Mouse (Mus musculus): ENCODE data around the gene Nhlrc2. TPM values are rescaled to one million over a fixed set of nuclear protein-coding genes. Genes with fewer than 3 reads are reported as not detected.

The Nhlrc2 gene
- polyA plus RNA-seq, 1 experiment: 1.3 TPM

- Histone ChIP-seq H3K4me3 (replicated peaks) (no peak overlapping the region), H3K9me3 (ENCODE audit: control insufficient read depth, low read length) (no peaks in the 10 kb centered on the region), H3K27me3 (ENCODE audit: control insufficient read depth) (no peaks in the 10 kb centered on the region), H3K4me1 (ENCODE audit: control insufficient read depth) (no peaks in the 10 kb centered on the region), H3K36me3 (ENCODE audit: control insufficient read depth) (peaks cover 50% of the 10 kb centered on the region)
- TF ChIP-seq GATA1 (IDR thresholded peaks at IDR 0.05; ENCODE audit: low read length) (no peak), TAL1 (IDR thresholded peaks at IDR 0.05; ENCODE audit: low read length) (no peak)
These were observed 52.7 kb downstream of the Nhlrc2 start for GRCm38 (mm10) chr19:56600797-56601196.

GRCm38 (mm10) chr19:56601901-56602347 lies 53.9 kb downstream of the Nhlrc2 start:
- TF ChIP-seq GATA1 (IDR thresholded peaks at IDR 0.05; ENCODE audit: low read length) (no peak), TAL1 (IDR thresholded peaks at IDR 0.05; ENCODE audit: low read length) (no peak)

GRCm38 (mm10) chr19:56608946-56609345 lies 60.9 kb downstream of the Nhlrc2 start:
- no peaks in the 10 kb centered on the region for H3K27me3 ChIP-seq (ENCODE audit: control insufficient read depth)
- no peak overlapping the region for H3K4me3 ChIP-seq (replicated peaks)
- TF ChIP-seq GATA1 (IDR thresholded peaks at IDR 0.05; ENCODE audit: low read length): no peak
- no peak for TF ChIP-seq TAL1 (IDR thresholded peaks at IDR 0.05; ENCODE audit: low read length)
- no peaks in the 10 kb centered on the region for H3K9me3 ChIP-seq (ENCODE audit: control insufficient read depth, low read length)
- no peaks in the 10 kb centered on the region for H3K4me1 ChIP-seq (ENCODE audit: control insufficient read depth)
- H3K36me3 ChIP-seq (ENCODE audit: control insufficient read depth): no peaks in the 10 kb centered on the region

More at GRCm38 (mm10) chr19:56601901-56602347, 53.9 kb downstream of the Nhlrc2 start:
- H3K36me3 ChIP-seq (ENCODE audit: control insufficient read depth): peaks cover 39% of the 10 kb centered on the region
- no peak overlapping the region for H3K4me3 ChIP-seq (replicated peaks)
- H3K27me3 ChIP-seq (ENCODE audit: control insufficient read depth): no peaks in the 10 kb centered on the region
- no peaks in the 10 kb centered on the region for H3K9me3 ChIP-seq (ENCODE audit: control insufficient read depth, low read length)
- no peaks in the 10 kb centered on the region for H3K4me1 ChIP-seq (ENCODE audit: control insufficient read depth)

GRCm38 (mm10) chr19:56614131-56614530 lies 66.1 kb downstream of the Nhlrc2 start:
- Histone ChIP-seq H3K4me1 (ENCODE audit: control insufficient read depth) (no peaks in the 10 kb centered on the region), H3K36me3 (ENCODE audit: control insufficient read depth) (no peaks in the 10 kb centered on the region), H3K4me3 (replicated peaks) (no peak overlapping the region), H3K9me3 (ENCODE audit: control insufficient read depth, low read length) (peaks cover 6% of the 10 kb centered on the region), H3K27me3 (ENCODE audit: control insufficient read depth) (peaks cover 3% of the 10 kb centered on the region; the same call in 1 of the 2 replicates)
- TF ChIP-seq TAL1 (IDR thresholded peaks at IDR 0.05; ENCODE audit: low read length) (no peak), GATA1 (IDR thresholded peaks at IDR 0.05; ENCODE audit: low read length) (no peak)

GRCm38 (mm10) chr19:56618845-56619244 lies 70.8 kb downstream of the Nhlrc2 start:
- H3K9me3 ChIP-seq (ENCODE audit: control insufficient read depth, low read length): peaks cover 6% of the 10 kb centered on the region
- H3K4me3 ChIP-seq (replicated peaks): no peak overlapping the region
- TF ChIP-seq GATA1 (IDR thresholded peaks at IDR 0.05; ENCODE audit: low read length) (no peak), TAL1 (IDR thresholded peaks at IDR 0.05; ENCODE audit: low read length) (no peak)
- no peaks in the 10 kb centered on the region for H3K4me1 ChIP-seq (ENCODE audit: control insufficient read depth)
- H3K36me3 ChIP-seq (ENCODE audit: control insufficient read depth): no peaks in the 10 kb centered on the region
- peaks cover 3% of the 10 kb centered on the region; the same call in 1 of the 2 replicates for H3K27me3 ChIP-seq (ENCODE audit: control insufficient read depth)

GRCm38 (mm10) chr19:56619546-56619945 lies 71.5 kb downstream of the Nhlrc2 start:
- Histone ChIP-seq H3K4me3 (replicated peaks) (no peak overlapping the region), H3K27me3 (ENCODE audit: control insufficient read depth) (peaks cover 3% of the 10 kb centered on the region; the same call in 1 of the 2 replicates), H3K36me3 (ENCODE audit: control insufficient read depth) (no peaks in the 10 kb centered on the region), H3K4me1 (ENCODE audit: control insufficient read depth) (no peaks in the 10 kb centered on the region), H3K9me3 (ENCODE audit: control insufficient read depth, low read length) (peaks cover 6% of the 10 kb centered on the region)
- TF ChIP-seq GATA1 (IDR thresholded peaks at IDR 0.05; ENCODE audit: low read length): no peak
- TF ChIP-seq TAL1 (IDR thresholded peaks at IDR 0.05; ENCODE audit: low read length): no peak

GRCm38 (mm10) chr19:56621876-56622275 lies 73.8 kb downstream of the Nhlrc2 start:
- Histone ChIP-seq H3K27me3 (ENCODE audit: control insufficient read depth) (peaks cover 3% of the 10 kb centered on the region; the same call in 1 of the 2 replicates), H3K4me3 (replicated peaks) (no peak overlapping the region), H3K36me3 (ENCODE audit: control insufficient read depth) (no peaks in the 10 kb centered on the region), H3K9me3 (ENCODE audit: control insufficient read depth, low read length) (peaks cover 6% of the 10 kb centered on the region), H3K4me1 (ENCODE audit: control insufficient read depth) (no peaks in the 10 kb centered on the region)
- TF ChIP-seq TAL1 (IDR thresholded peaks at IDR 0.05; ENCODE audit: low read length) (no peak), GATA1 (IDR thresholded peaks at IDR 0.05; ENCODE audit: low read length) (no peak)

- H3K4me3 ChIP-seq (replicated peaks): no peak overlapping the region
- H3K36me3 ChIP-seq (ENCODE audit: control insufficient read depth): no peaks in the 10 kb centered on the region
- no peak for TF ChIP-seq TAL1 (IDR thresholded peaks at IDR 0.05; ENCODE audit: low read length)
- no peak for TF ChIP-seq GATA1 (IDR thresholded peaks at IDR 0.05; ENCODE audit: low read length)
- H3K4me1 ChIP-seq (ENCODE audit: control insufficient read depth): no peaks in the 10 kb centered on the region
- no peaks in the 10 kb centered on the region for H3K9me3 ChIP-seq (ENCODE audit: control insufficient read depth, low read length)
- H3K27me3 ChIP-seq (ENCODE audit: control insufficient read depth): no peaks in the 10 kb centered on the region
These were observed 79.9 kb downstream of the Nhlrc2 start for GRCm38 (mm10) chr19:56627881-56628472.

GRCm38 (mm10) chr19:56629647-56630046 lies 81.6 kb downstream of the Nhlrc2 start:
- no peak overlapping the region for H3K4me3 ChIP-seq (replicated peaks)
- no peak for TF ChIP-seq TAL1 (IDR thresholded peaks at IDR 0.05; ENCODE audit: low read length)
- TF ChIP-seq GATA1 (IDR thresholded peaks at IDR 0.05; ENCODE audit: low read length): no peak
- no peaks in the 10 kb centered on the region for H3K27me3 ChIP-seq (ENCODE audit: control insufficient read depth)
- H3K9me3 ChIP-seq (ENCODE audit: control insufficient read depth, low read length): no peaks in the 10 kb centered on the region
- no peaks in the 10 kb centered on the region for H3K4me1 ChIP-seq (ENCODE audit: control insufficient read depth)
- H3K36me3 ChIP-seq (ENCODE audit: control insufficient read depth): no peaks in the 10 kb centered on the region

All from erythroblast, embryonic 14.5 days (primary cell).